Mouse (Mus musculus): ENCODE data around the gene Shmt2. TPM values are rescaled to one million over a fixed set of nuclear protein-coding genes. Genes with fewer than 3 reads are reported as not detected.

The Shmt2 gene
- polyA plus RNA-seq, 2 experiments from 2014 or later, result 34.2 to 50.7 TPM

DNA sequence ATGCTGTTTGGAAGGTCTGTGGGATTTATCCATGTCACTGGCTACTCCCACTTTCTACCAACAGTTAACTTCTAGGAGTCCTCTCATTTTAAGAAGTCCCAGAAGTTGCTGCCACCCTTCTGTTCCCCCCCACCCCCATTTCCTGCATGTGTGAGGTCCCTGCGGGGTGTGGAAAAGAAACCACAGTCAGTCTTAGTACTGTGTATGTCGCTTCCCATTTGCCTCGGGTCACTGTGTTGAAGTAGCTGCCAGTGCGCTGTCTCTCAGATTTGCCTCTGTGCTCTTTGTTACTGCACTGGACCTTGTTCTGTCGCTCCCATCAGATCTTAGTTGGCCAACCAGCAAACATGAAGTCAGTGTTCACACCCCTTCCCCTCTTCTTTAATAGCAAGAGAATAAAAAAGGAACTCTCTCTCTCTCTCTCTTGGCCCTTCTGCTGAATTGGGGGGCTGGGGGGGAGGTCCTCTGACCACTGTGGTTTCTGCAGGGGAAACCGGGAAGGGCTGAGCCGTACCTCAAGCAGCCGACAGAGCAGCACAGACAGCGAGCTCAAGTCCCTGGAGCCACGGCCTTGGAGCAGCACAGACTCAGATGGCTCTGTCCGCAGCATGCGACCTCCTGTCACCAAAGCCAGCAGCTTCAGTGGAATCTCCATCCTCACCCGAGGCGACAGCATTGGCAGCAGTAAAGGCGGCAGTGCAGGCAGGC is 50.8 kb downstream of the Shmt2 start:
- ATAC-seq, result no peak

Other genes starting within 250 kb of the Shmt2 start
- gene Mbd6, start 233.4 kb downstream of the Shmt2 start, polyA plus RNA-seq (2017; shearing (Covaris generic)), result 10 to 100 TPM in 1 of 2 experiments, 1 to 10 TPM in 1; 4.0 to 10.6 TPM
- gene Mars, start 210.7 kb downstream of the Shmt2 start, polyA plus RNA-seq (2017; shearing (Covaris generic)), result 10 to 100 TPM; 21.6 to 21.9 TPM
- gene Arhgap9, start 200.5 kb downstream of the Shmt2 start, polyA plus RNA-seq (2017; shearing (Covaris generic)), result 100 to 1,000 TPM; 125 TPM
- gene Gli1, start 180.5 kb downstream of the Shmt2 start, polyA plus RNA-seq (2017; shearing (Covaris generic)), result under 1 TPM; 0.15 to 0.75 TPM
- under 1 TPM in 1 of 2 experiments, not detected in 1; 0.07 TPM for gene Inhbe, start 168.0 kb downstream of the Shmt2 start, polyA plus RNA-seq (2017; shearing (Covaris generic))
- gene Inhbc, start 152.0 kb downstream of the Shmt2 start, polyA plus RNA-seq (2017; shearing (Covaris generic)), result not detected
- gene R3hdm2, start 142.1 kb downstream of the Shmt2 start, polyA plus RNA-seq (2017; shearing (Covaris generic)), result 10 to 100 TPM; 14.4 to 15.0 TPM
- gene Stac3, start 20.8 kb downstream of the Shmt2 start, polyA plus RNA-seq (2017; shearing (Covaris generic)), result under 1 TPM in 1 of 2 experiments, not detected in 1; 0.92 TPM
- not detected for gene Ndufa4l2, start 7.5 kb downstream of the Shmt2 start, polyA plus RNA-seq (2017; shearing (Covaris generic))
- gene Nxph4, start 12.1 kb upstream of the Shmt2 start, polyA plus RNA-seq (2017; shearing (Covaris generic)), result not detected
- gene Lrp1, start 98.7 kb upstream of the Shmt2 start, polyA plus RNA-seq (2017; shearing (Covaris generic)), result under 1 TPM in 1 of 2 experiments, not detected in 1; 0.57 TPM
- gene Stat6, start 120.5 kb upstream of the Shmt2 start, polyA plus RNA-seq (2017; shearing (Covaris generic)), result 100 to 1,000 TPM; 119 to 157 TPM
- gene Nemp1, start 144.5 kb upstream of the Shmt2 start, polyA plus RNA-seq (2017; shearing (Covaris generic)), result 1 to 10 TPM; 4.7 to 5.8 TPM
- gene Nab2, start 146.1 kb upstream of the Shmt2 start, polyA plus RNA-seq (2017; shearing (Covaris generic)), result 10 to 100 TPM in 1 of 2 experiments, 1 to 10 TPM in 1; 7.4 to 10.2 TPM
- not detected for gene Myo1a, start 182.7 kb upstream of the Shmt2 start, polyA plus RNA-seq (2017; shearing (Covaris generic))
- not detected for gene Tac2, start 202.0 kb upstream of the Shmt2 start, polyA plus RNA-seq (2017; shearing (Covaris generic))
- gene Zbtb39, start 217.1 kb upstream of the Shmt2 start, polyA plus RNA-seq (2017; shearing (Covaris generic)), result under 1 TPM; 0.36 to 0.45 TPM
- gene Gpr182, start 229.3 kb upstream of the Shmt2 start, polyA plus RNA-seq (2017; shearing (Covaris generic)), result under 1 TPM; 0.15 to 0.22 TPM
- gene Rdh1, start 237.3 kb upstream of the Shmt2 start, polyA plus RNA-seq (2017; shearing (Covaris generic)), result under 1 TPM in 1 of 2 experiments, not detected in 1; 0.13 TPM
- gene Rdh16f1, start 237.3 kb upstream of the Shmt2 start, polyA plus RNA-seq (2017; shearing (Covaris generic)), result under 1 TPM in 1 of 2 experiments, not detected in 1; 0.31 TPM

Measured in activated CD4-positive, CD25-positive, alpha-beta regulatory T cell, adult 4 months (primary cell).